Mouse (Mus musculus) ES-Bruce4 (cell line): ENCODE measurements around the gene Slc16a1. TPM values are rescaled to one million over a fixed set of nuclear protein-coding genes. Genes with fewer than 3 reads are reported as not detected.
"Not testable (repeated sequence)": the region's sequence is repeated elsewhere in the genome, so short reads cannot be mapped to it uniquely, and the experiment has no call there.

ENCODE experiments used
- H3K27ac ChIP-seq: 2 replicates; pipeline ENCODE4 v1.5.1; 2012; ENCODE audit warnings: low read length, inconsistent platforms; ENCODE audit not compliant: insufficient read depth
- H3K27me3 ChIP-seq: 2 replicates; pipeline ENCODE4 v1.6.1; 2012; ENCODE audit warnings: mild to moderate bottlenecking, low read length, inconsistent platforms; ENCODE audit not compliant: control insufficient read depth, poor library complexity, insufficient read depth, severe bottlenecking
- H3K36me3 ChIP-seq: 2 replicates; pipeline ENCODE4 v1.6.1; 2012; ENCODE audit warnings: inconsistent platforms, mild to moderate bottlenecking, low read length, moderate library complexity; ENCODE audit not compliant: control insufficient read depth, poor library complexity, insufficient read depth, severe bottlenecking
- H3K4me1 ChIP-seq: one replicate; pipeline ENCODE4 v1.8.1; 2011; ENCODE audit warnings: low read length; ENCODE audit not compliant: control insufficient read depth, insufficient read depth
- H3K4me3 ChIP-seq: 2 replicates; pipeline ENCODE4 v1.5.1; 2011; ENCODE audit warnings: low read depth, mild to moderate bottlenecking, low read length
- H3K9ac ChIP-seq: 2 replicates; pipeline ENCODE4 v1.6.1; 2012; ENCODE audit warnings: low read depth, mild to moderate bottlenecking, inconsistent platforms; ENCODE audit not compliant: poor library complexity, severe bottlenecking
- H3K9me3 ChIP-seq: replicated peaks from 2 replicates; pipeline ENCODE4 v1.6.1; 2012; ENCODE audit warnings: mild to moderate bottlenecking, low read length, inconsistent platforms; ENCODE audit not compliant: control insufficient read depth, poor library complexity, insufficient read depth, severe bottlenecking
- CTCF ChIP-seq: IDR thresholded peaks from one replicate; pipeline ENCODE4 v1.8.1; 2011; ENCODE audit warnings: low read depth, low read length
- EP300 ChIP-seq: IDR thresholded peaks from 2 replicates; pipeline ENCODE4 v1.6.1; 2011; ENCODE audit warnings: low read depth, low read length; ENCODE audit not compliant: insufficient read depth
- POLR2A ChIP-seq: IDR thresholded peaks from one replicate; pipeline ENCODE4 v1.8.1; 2011; ENCODE audit warnings: low read length; ENCODE audit not compliant: insufficient read depth
- polyA plus RNA-seq: library from polyadenylated mRNA; stranded (reverse); fragments of >200 nt; gene quantifications from 2 replicates; pipeline ENCODE4 v1.2.4, GENCODE M21; 2011; ENCODE audit warnings: low read depth; ENCODE audit not compliant: missing spikeins, insufficient read depth, insufficient read length

Gene Slc16a1
- polyA plus RNA-seq, 1 experiment = 87.2 TPM

GRCm38 (mm10) chr3:104700751-104701335 is 62.4 kb downstream of the Slc16a1 start:
- Histone ChIP-seq H3K9ac (no peak overlapping the region), H3K36me3 (no peaks in the 10 kb centered on the region), H3K9me3 (no peaks in the 10 kb centered on the region), H3K27ac (no peak overlapping the region), H3K4me3 (no peak overlapping the region), H3K27me3 (no peaks in the 10 kb centered on the region), H3K4me1 (peaks cover 2% of the 10 kb centered on the region)
- TF ChIP-seq CTCF (peak; percentile 88), EP300 (no peak), POLR2A (no peak)

- H3K9ac ChIP-seq = no peak overlapping the region
- H3K9me3 ChIP-seq = no peaks in the 10 kb centered on the region
- H3K4me1 ChIP-seq = peaks cover 2% of the 10 kb centered on the region
- no peak for TF ChIP-seq CTCF
- no peak for TF ChIP-seq POLR2A
- TF ChIP-seq EP300 = no peak
- no peak overlapping the region for H3K27ac ChIP-seq
- H3K4me3 ChIP-seq = no peak overlapping the region
- no peaks in the 10 kb centered on the region for H3K27me3 ChIP-seq
- no peaks in the 10 kb centered on the region for H3K36me3 ChIP-seq
These were observed 63.3 kb downstream of the Slc16a1 start for GRCm38 (mm10) chr3:104701761-104702160.

- peaks cover under 1% of the 10 kb centered on the region for H3K4me1 ChIP-seq
- TF ChIP-seq CTCF = no peak
- TF ChIP-seq POLR2A = no peak
- TF ChIP-seq EP300 = no peak
These were observed 65.5 kb downstream of the Slc16a1 start for GRCm38 (mm10) chr3:104703941-104704340.

GRCm38 (mm10) chr3:104706446-104706845 is 68.0 kb downstream of the Slc16a1 start:
- H3K9ac ChIP-seq = no peak overlapping the region
- H3K4me3 ChIP-seq = no peak overlapping the region
- H3K4me1 ChIP-seq = no peaks in the 10 kb centered on the region
- no peak overlapping the region for H3K27ac ChIP-seq
- TF ChIP-seq POLR2A (no peak), CTCF (no peak), EP300 (no peak)
- no peaks in the 10 kb centered on the region for H3K36me3 ChIP-seq
- H3K27me3 ChIP-seq = no peaks in the 10 kb centered on the region
- H3K9me3 ChIP-seq = no peaks in the 10 kb centered on the region; the same call in 1 of the 2 replicates

More at GRCm38 (mm10) chr3:104703941-104704340, 65.5 kb downstream of the Slc16a1 start:
- Histone ChIP-seq H3K9me3 (no peaks in the 10 kb centered on the region), H3K36me3 (no peaks in the 10 kb centered on the region), H3K27me3 (no peaks in the 10 kb centered on the region), H3K4me3 (no peak overlapping the region), H3K9ac (no peak overlapping the region), H3K27ac (no peak overlapping the region)

- not testable (repeated sequence) for H3K9ac ChIP-seq, H3K9me3 ChIP-seq, H3K4me3 ChIP-seq, H3K27ac ChIP-seq, H3K4me1 ChIP-seq, H3K27me3 ChIP-seq, H3K36me3 ChIP-seq
These were observed 68.7 kb downstream of the Slc16a1 start for GRCm38 (mm10) chr3:104706951-104707771.

- not testable (repeated sequence) for H3K4me1 ChIP-seq, H3K9me3 ChIP-seq, H3K4me3 ChIP-seq, H3K27me3 ChIP-seq, H3K36me3 ChIP-seq, H3K27ac ChIP-seq, H3K9ac ChIP-seq
These were observed 69.3 kb downstream of the Slc16a1 start for GRCm38 (mm10) chr3:104707772-104708144.

Other genes starting within 250 kb of the Slc16a1 start
- 17.4 and 19.5 TPM in 2 replicates for gene Lrig2, start 126.8 kb upstream of the Slc16a1 start, polyA plus RNA-seq
- gene Ppm1j, start 142.4 kb downstream of the Slc16a1 start, polyA plus RNA-seq = 21.4 and 23.8 TPM in 2 replicates
- 0.20 and 0.31 TPM in 2 replicates for gene Fam19a3, start 143.2 kb downstream of the Slc16a1 start, polyA plus RNA-seq
- 123 and 125 TPM in 2 replicates for gene Rhoc, start 149.7 kb downstream of the Slc16a1 start, polyA plus RNA-seq
- 79.9 and 90.4 TPM in 2 replicates for gene Mov10, start 179.9 kb downstream of the Slc16a1 start, polyA plus RNA-seq
- gene St7l, start 225.3 kb downstream of the Slc16a1 start, polyA plus RNA-seq = 29.4 and 30.0 TPM in 2 replicates
- gene Capza1, start 225.8 kb downstream of the Slc16a1 start, polyA plus RNA-seq = 215 and 253 TPM in 2 replicates